Mouse (Mus musculus): Measurements from ENCODE around the gene Dnaja3.

DNA sequence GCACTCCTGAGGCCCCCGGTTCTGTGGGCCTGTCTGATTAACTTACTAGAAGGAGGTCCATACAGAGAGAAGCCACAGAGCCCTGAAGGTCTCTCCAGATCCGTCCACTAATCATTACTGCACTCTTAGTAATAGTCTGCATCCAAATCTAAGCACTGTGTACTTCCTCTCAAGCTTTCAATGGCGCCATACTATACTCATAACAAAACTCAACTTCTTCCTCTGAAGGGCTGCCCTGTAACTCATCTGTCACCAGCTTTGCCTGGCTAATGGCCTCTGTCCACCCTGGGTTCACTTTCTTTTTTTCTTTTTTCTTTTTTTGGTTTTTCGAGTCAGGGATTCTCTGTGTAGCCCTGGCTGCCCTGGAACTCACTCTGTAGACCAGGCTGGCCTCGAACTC, 38.3 kb downstream of the Dnaja3 start:
- TF ChIP-seq CTCF (IDR thresholded peaks at IDR 0.05; ENCODE audit: extremely low read depth, insufficient read depth, low read length) = no peak
- no peak for TF ChIP-seq POLR2A (IDR thresholded peaks at IDR 0.05; ENCODE audit: extremely low read depth, insufficient read depth, low read length)
